Mouse (Mus musculus) limb, embryonic 14.5 days (tissue): ENCODE results near the gene Gata2. TPM values are rescaled to one million over a fixed set of nuclear protein-coding genes. Genes with fewer than 3 reads are reported as not detected.

ENCODE experiments used
- ATAC-seq: fragments of 200-750 bp; cut with Nextera tagmentation; 2 replicates; pipeline ENCODE4 v1.8.0; 2017; ENCODE audit warnings: low read depth, moderate number of reproducible peaks, moderate TSS enrichment; ENCODE audit not compliant: low FRiP score
- DNase-seq: peaks from one replicate; pipeline ENCODE4 v3.0.0-alpha.2; 2015; ENCODE audit warnings: low spot score
- H3K27ac ChIP-seq: fragments of 300-500 bp; sonication (generic); replicated peaks from 2 replicates; pipeline ENCODE4 v1.5.1; 2014; ENCODE audit warnings: low read depth, mild to moderate bottlenecking, low read length, moderate library complexity, mixed read lengths
- H3K27me3 ChIP-seq: fragments of 300-500 bp; sonication (generic); 2 replicates; pipeline ENCODE4 v1.6.1; 2014; ENCODE audit warnings: low read length, mixed read lengths; ENCODE audit not compliant: control insufficient read depth, insufficient read depth
- H3K36me3 ChIP-seq: fragments of 300-500 bp; sonication (generic); 2 replicates; pipeline ENCODE4 v1.6.1; 2014; ENCODE audit warnings: mild to moderate bottlenecking, low read length, moderate library complexity, mixed read lengths; ENCODE audit not compliant: control insufficient read depth, insufficient read depth
- H3K4me1 ChIP-seq: fragments of 300-500 bp; sonication (generic); 2 replicates; pipeline ENCODE4 v1.6.1; 2014; ENCODE audit warnings: antibody characterized with exemption, low read length, mixed read lengths; ENCODE audit not compliant: control insufficient read depth, insufficient read depth
- H3K4me2 ChIP-seq: fragments of 300-500 bp; sonication (generic); replicated peaks from 2 replicates; pipeline ENCODE4 v1.6.1; 2014; ENCODE audit warnings: low read depth, mild to moderate bottlenecking, low read length, moderate library complexity; ENCODE audit not compliant: severe bottlenecking
- H3K4me3 ChIP-seq: fragments of 300-500 bp; sonication (generic); replicated peaks from 2 replicates; pipeline ENCODE4 v1.5.1; 2014; ENCODE audit warnings: low read length
- H3K9ac ChIP-seq: fragments of 300-500 bp; sonication (generic); 2 replicates; pipeline ENCODE4 v1.6.1; 2014; ENCODE audit warnings: mild to moderate bottlenecking, low read depth, low read length, moderate library complexity; ENCODE audit not compliant: severe bottlenecking
- H3K9me3 ChIP-seq: fragments of 300-500 bp; sonication (generic); 2 replicates; pipeline ENCODE4 v1.6.1; 2016; ENCODE audit warnings: low read length; ENCODE audit not compliant: control insufficient read depth
- POLR2A ChIP-seq: fragments of 200-500 bp; IDR thresholded peaks from 2 replicates; pipeline ENCODE4 v1.8.0; 2012; ENCODE audit warnings: inconsistent platforms, mild to moderate bottlenecking, moderate library complexity, borderline replicate concordance; ENCODE audit not compliant: insufficient read depth, insufficient read length; ENCODE audit errors: extremely low read depth
- WGBS: fragments of 180-500 bp; shearing (Covaris S2); extraction: QIAGEN DNeasy Blood & Tissue Kit; methylation state at CpG from one replicate; pipeline ENCODE4 v1.1.7; 2014; 5-methylcytosine and 5-hydroxymethylcytosine counted together
- polyA plus RNA-seq, 2 experiments: library from polyadenylated mRNA; depleted of rRNA in 1 of 2; stranded (reverse) in 1 of 2; unstranded in 1 of 2; fragments of >200 nt; fragmentation: Nextera tagmentation in 1 of 2; extraction: Ambion mirVana in 1 of 2; gene quantifications; 2 replicates each; pipeline versions ENCODE4 v1.2.1 to v1.2.3; 2012 to 2014

The Gata2 gene
- polyA plus RNA-seq, 2 experiments = 15.7 to 19.3 TPM

GRCm38 (mm10) chr6:88231821-88232220 lies 38.1 kb downstream of the Gata2 start:
- ATAC-seq = no peak
- H3K4me3 ChIP-seq = no peak overlapping the region
- no peak overlapping the region for H3K27ac ChIP-seq
- no peaks in the 10 kb centered on the region for H3K27me3 ChIP-seq
- 78% methylated on average over 7 of the region's 7 CpGs for WGBS
- TF ChIP-seq POLR2A = no peak
- peaks cover 2% of the 10 kb centered on the region; the same call in 1 of the 2 replicates for H3K4me1 ChIP-seq
- H3K4me2 ChIP-seq = no peak overlapping the region
- H3K36me3 ChIP-seq = no peaks in the 10 kb centered on the region
- H3K9ac ChIP-seq = no peak overlapping the region
- no peaks in the 10 kb centered on the region for H3K9me3 ChIP-seq
- DNase-seq = no peak

- H3K27ac ChIP-seq = no peak overlapping the region
- H3K4me3 ChIP-seq = no peak overlapping the region
- H3K9ac ChIP-seq = no peak overlapping the region
- no peak for TF ChIP-seq POLR2A
- WGBS = 63% methylated on average over 6 of the region's 6 CpGs
- no peak overlapping the region for H3K4me2 ChIP-seq
- H3K4me1 ChIP-seq = peaks cover 2% of the 10 kb centered on the region; the same call in 1 of the 2 replicates
- no peak for DNase-seq
- ATAC-seq = no peak
- H3K36me3 ChIP-seq = no peaks in the 10 kb centered on the region
- no peaks in the 10 kb centered on the region for H3K9me3 ChIP-seq
- H3K27me3 ChIP-seq = no peaks in the 10 kb centered on the region
These were observed 38.5 kb downstream of the Gata2 start for GRCm38 (mm10) chr6:88232221-88232620.

DNA sequence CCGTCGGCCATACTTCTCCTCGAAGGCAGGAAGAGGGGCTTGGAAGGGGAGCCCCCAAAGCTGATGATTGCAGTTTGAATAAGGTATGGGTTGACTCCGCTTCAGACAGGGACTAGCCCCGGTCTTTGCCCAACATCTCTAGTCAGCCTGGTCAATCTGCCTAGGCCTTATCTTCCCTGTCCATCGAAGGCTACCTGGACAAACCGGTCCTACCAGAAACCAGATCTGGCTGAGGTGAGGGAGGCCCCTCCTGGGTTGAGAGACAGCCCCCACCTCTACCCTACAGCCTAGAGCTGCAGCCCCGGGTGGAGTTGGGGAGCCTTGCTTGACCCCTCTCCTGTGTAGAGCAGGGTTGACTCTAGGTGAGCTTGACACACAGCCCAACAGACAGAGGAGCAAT lies 40.3 kb downstream of the Gata2 start:
- ATAC-seq (no peak), DNase-seq (no peak)

GRCm38 (mm10) chr6:88235461-88235860 lies 41.8 kb downstream of the Gata2 start:
- Histone ChIP-seq H3K27me3 (no peaks in the 10 kb centered on the region), H3K4me1 (peaks cover 2% of the 10 kb centered on the region; the same call in 1 of the 2 replicates), H3K4me2 (no peak overlapping the region), H3K36me3 (no peaks in the 10 kb centered on the region), H3K27ac (no peak overlapping the region), H3K9me3 (no peaks in the 10 kb centered on the region), H3K9ac (no peak overlapping the region), H3K4me3 (no peak overlapping the region)
- no peak for ATAC-seq
- no peak for DNase-seq
- TF ChIP-seq POLR2A = no peak
- WGBS = 30% methylated on average over 8 of the region's 8 CpGs

More for the DNA sequence above, 40.3 kb downstream of the Gata2 start:
- H3K4me1 ChIP-seq = peaks cover 2% of the 10 kb centered on the region; the same call in 1 of the 2 replicates
- no peak overlapping the region for H3K27ac ChIP-seq
- no peaks in the 10 kb centered on the region for H3K36me3 ChIP-seq
- H3K4me2 ChIP-seq = no peak overlapping the region
- no peak for TF ChIP-seq POLR2A
- H3K4me3 ChIP-seq = no peak overlapping the region
- H3K27me3 ChIP-seq = no peaks in the 10 kb centered on the region
- H3K9ac ChIP-seq = no peak overlapping the region
- WGBS = 74% methylated on average over 8 of the region's 8 CpGs
- no peaks in the 10 kb centered on the region for H3K9me3 ChIP-seq

DNA sequence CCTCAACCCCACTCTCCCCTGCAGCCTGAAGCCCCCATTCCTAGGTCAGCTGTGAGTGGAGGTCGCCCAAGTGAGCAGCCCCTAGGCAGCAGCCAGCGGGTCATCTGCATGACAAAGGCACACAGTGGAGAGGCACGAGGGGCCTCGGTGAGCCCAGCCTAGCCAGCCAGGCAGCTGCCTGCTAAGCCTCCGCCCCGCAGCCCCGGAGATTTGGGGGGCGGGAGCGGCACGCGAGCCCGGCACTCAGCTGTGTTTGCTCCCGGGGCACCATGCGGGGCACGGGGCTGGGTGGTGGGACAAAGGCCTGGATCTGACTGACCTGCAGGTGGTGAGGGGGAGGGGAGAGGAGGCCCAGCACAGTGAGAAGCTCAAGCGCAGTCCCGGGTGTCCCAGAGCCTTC lies 42.3 kb downstream of the Gata2 start:
- no peak for TF ChIP-seq POLR2A
- Histone ChIP-seq H3K4me3 (no peak overlapping the region), H3K4me2 (peak overlapping the region; percentile 30; the same call in 1 of the 2 replicates), H3K27ac (no peak overlapping the region), H3K4me1 (peaks cover 2% of the 10 kb centered on the region; the same call in 1 of the 2 replicates), H3K9me3 (no peaks in the 10 kb centered on the region), H3K36me3 (no peaks in the 10 kb centered on the region), H3K27me3 (no peaks in the 10 kb centered on the region), H3K9ac (peak overlapping the region; percentile 40)
- ATAC-seq = 0 out of 2 replicates have a peak, but pooled peaks have one; percentile 23
- WGBS = 4% methylated on average over 10 of the region's 17 CpGs
- no peak for DNase-seq
